Mouse (Mus musculus): ENCODE measurements at regions not wholly inside any gene's neighbourhood (a gene's known extent, or its start where the extent isn't known, plus 50 kb on each side); places are given as distances from the start of the nearest gene placed in this dataset.

DNA sequence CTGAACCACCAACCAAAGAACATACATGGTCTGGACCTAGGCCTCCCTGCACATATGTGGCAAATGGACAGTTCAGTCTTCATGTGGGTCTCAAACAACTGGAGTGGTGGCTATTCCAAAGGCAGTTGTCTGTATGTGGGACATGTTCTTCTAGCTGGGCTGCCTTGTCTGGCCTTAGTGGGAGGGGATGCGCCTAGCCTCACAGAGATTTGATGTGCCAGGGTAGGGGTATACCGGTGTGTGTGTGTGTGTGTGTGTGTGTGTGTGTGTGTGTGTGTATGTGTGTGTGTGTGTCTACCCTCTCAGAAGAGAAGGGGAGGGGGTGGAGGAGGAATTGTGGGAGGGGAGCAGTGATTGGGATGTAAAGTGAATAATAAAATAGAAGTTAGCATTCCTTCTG, 344.0 kb downstream of the Dhx35 start:
- TF ChIP-seq USF1 (IDR thresholded peaks at IDR 0.05; ENCODE audit: low read depth) (no peak), CTCF (IDR thresholded peaks at IDR 0.05; ENCODE audit: control insufficient read depth, insufficient read depth, insufficient read length) (no peak), MYOG (IDR thresholded peaks at IDR 0.05; ENCODE audit: control insufficient read depth, extremely low read depth, insufficient read length) (no peak), CEBPB (IDR thresholded peaks at IDR 0.05; ENCODE audit: low read depth) (no peak), MAX (IDR thresholded peaks at IDR 0.05) (no peak), MYOD1 (IDR thresholded peaks at IDR 0.05; ENCODE audit: control insufficient read depth, insufficient read length, low read depth) (no peak), FOSL1 (IDR thresholded peaks at IDR 0.05; ENCODE audit: insufficient read depth, low read length, poor library complexity, severe bottlenecking) (no peak)
